Mouse (Mus musculus) lung, postnatal 0 days (tissue): ENCODE results near the gene Flcn. TPM values are rescaled to one million over a fixed set of nuclear protein-coding genes. Genes with fewer than 3 reads are reported as not detected.
A peak's percentile ranks its signal among the peaks of the same experiment; 100 is the strongest.

Experiments used
- ATAC-seq: fragments of 200-750 bp; cut with Nextera tagmentation; 2 replicates; pipeline ENCODE4 v1.8.0; 2017; ENCODE audit warnings: moderate library complexity
- DNase-seq: peaks from one replicate; pipeline ENCODE4 v3.0.0-alpha.2; 2016; ENCODE audit warnings: low spot score
- H3K27ac ChIP-seq: fragments of 300-500 bp; sonication (generic); 2 replicates; pipeline ENCODE4 v1.5.1; 2014; ENCODE audit warnings: antibody characterized with exemption, mild to moderate bottlenecking, low read length, mixed read lengths
- H3K27me3 ChIP-seq: fragments of 300-500 bp; sonication (generic); replicated peaks from 2 replicates; pipeline ENCODE4 v1.6.1; 2014; ENCODE audit warnings: low read length, mixed read lengths; ENCODE audit not compliant: insufficient read depth
- H3K36me3 ChIP-seq: fragments of 300-500 bp; sonication (generic); 2 replicates; pipeline ENCODE4 v1.6.1; 2014; ENCODE audit warnings: low read length, mixed read lengths; ENCODE audit not compliant: insufficient read depth
- H3K4me1 ChIP-seq: fragments of 300-500 bp; sonication (generic); 2 replicates; pipeline ENCODE4 v1.6.1; 2014; ENCODE audit warnings: antibody characterized with exemption, low read depth, low read length, mixed read lengths; ENCODE audit not compliant: insufficient read depth
- H3K4me2 ChIP-seq: fragments of 300-500 bp; sonication (generic); replicated peaks from 2 replicates; pipeline ENCODE4 v1.6.1; 2014; ENCODE audit warnings: low read depth, mild to moderate bottlenecking, low read length, moderate library complexity, mixed read lengths
- H3K4me3 ChIP-seq: fragments of 300-500 bp; sonication (generic); 2 replicates; pipeline ENCODE4 v1.5.1; 2014; ENCODE audit warnings: low read depth, low read length
- H3K9ac ChIP-seq: fragments of 300-500 bp; sonication (generic); replicated peaks from 2 replicates; pipeline ENCODE4 v1.6.1; 2014; ENCODE audit warnings: low read depth, mild to moderate bottlenecking
- H3K9me3 ChIP-seq: fragments of 300-500 bp; sonication (generic); 2 replicates; pipeline ENCODE4 v1.6.1; 2016; ENCODE audit warnings: low read length, mixed read lengths
- CTCF ChIP-seq: IDR thresholded peaks from 2 replicates; pipeline ENCODE4 v1.5.1; 2016; ENCODE audit warnings: antibody characterized with exemption, mild to moderate bottlenecking
- EP300 ChIP-seq: IDR thresholded peaks from 2 replicates; pipeline ENCODE4 v1.6.1; 2016; ENCODE audit warnings: antibody characterized with exemption, mild to moderate bottlenecking, control low read depth
- WGBS: fragments of 180-500 bp; shearing (Covaris S2); extraction: QIAGEN DNeasy Blood & Tissue Kit; methylation state at CpG from one replicate; pipeline ENCODE4 v1.1.7; 2014; 5-methylcytosine and 5-hydroxymethylcytosine counted together
- polyA plus RNA-seq: library from polyadenylated mRNA; unstranded; fragments of >200 nt; fragmentation: Nextera tagmentation; extraction: Ambion mirVana; gene quantifications from 2 replicates; pipeline ENCODE4 v1.2.1, GENCODE M21; 2015

Flcn gene
- polyA plus RNA-seq, 1 experiment from 2014 or later: 57.4 TPM

DNA sequence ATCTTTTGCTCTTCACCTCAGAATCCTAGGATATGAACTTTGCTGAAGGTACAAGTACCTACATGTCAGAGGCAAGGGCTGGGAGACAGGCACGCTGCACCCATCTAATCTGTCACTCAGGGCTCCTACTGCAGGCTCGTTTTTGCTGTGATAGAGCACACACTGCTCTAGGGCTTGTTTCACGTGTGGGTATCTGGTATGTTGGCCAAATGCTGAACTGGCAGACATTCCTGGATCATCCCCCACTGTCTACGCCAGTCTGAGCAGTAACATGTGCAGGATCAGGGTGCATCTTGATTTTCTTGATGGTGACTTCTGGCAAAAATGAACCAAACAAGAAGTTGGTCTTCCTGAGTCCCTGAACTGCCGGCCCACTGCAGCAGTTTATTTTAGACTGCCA is 32.6 kb downstream of the Flcn start:
- no peaks in the 10 kb centered on the region for H3K9me3 ChIP-seq
- WGBS: 79% methylated on average over 5 of the region's 5 CpGs
- H3K27ac ChIP-seq: no peak overlapping the region
- H3K36me3 ChIP-seq: peaks cover 33% of the 10 kb centered on the region
- no peak overlapping the region for H3K4me2 ChIP-seq
- DNase-seq (no peak), ATAC-seq (no peak)
- H3K9ac ChIP-seq: no peak overlapping the region
- no peaks in the 10 kb centered on the region for H3K27me3 ChIP-seq
- TF ChIP-seq EP300: no peak
- TF ChIP-seq CTCF: no peak
- H3K4me3 ChIP-seq: no peak overlapping the region
- peaks cover 2% of the 10 kb centered on the region; the same call in 1 of the 2 replicates for H3K4me1 ChIP-seq

DNA sequence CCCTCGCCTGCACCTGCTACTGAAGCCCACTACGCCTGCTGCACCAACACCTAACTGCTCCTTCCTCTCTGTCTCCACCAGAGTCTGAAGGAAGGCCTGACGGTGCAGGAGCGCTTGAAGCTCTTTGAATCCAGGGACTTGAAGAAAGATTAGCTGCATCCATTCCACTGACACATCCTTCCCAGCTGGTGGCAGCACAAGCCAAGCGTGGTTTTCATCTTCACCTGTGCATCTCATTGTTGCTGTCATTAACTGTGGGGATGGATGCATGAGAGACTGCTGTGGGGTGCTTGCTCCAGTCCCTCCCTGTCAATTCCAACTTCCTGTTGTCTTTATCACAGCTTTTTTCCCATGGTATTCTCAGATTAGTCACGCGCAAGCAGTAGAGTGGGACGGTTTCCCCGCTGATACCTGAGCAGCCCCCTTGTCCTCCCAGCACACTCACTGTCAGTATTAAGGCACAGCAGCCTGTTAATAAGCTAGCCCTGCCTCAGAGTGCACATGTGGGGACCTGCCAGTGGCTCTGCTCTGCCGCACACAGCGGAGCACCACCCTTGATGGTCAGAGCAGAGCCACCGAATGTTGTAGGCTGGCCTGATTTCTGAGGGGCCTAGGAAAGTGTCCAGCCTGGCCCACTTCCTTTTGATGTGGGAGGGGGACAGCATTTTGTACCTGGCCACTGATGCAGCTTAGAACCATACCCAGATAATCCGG is 34.2 kb downstream of the Flcn start:
- Histone ChIP-seq H3K27me3 (no peaks in the 10 kb centered on the region), H3K4me1 (no peaks in the 10 kb centered on the region), H3K4me3 (no peak overlapping the region), H3K27ac (no peak overlapping the region), H3K36me3 (peaks cover 48% of the 10 kb centered on the region), H3K9ac (no peak overlapping the region), H3K4me2 (no peak overlapping the region), H3K9me3 (no peaks in the 10 kb centered on the region)
- DNase-seq (no peak), ATAC-seq (no peak)
- TF ChIP-seq CTCF: peak; percentile 32
- no peak for TF ChIP-seq EP300
- 87% methylated on average over 13 of the region's 13 CpGs for WGBS

GRCm38 (mm10) chr11:59774522-59774921 is 35.3 kb downstream of the Flcn start:
- Histone ChIP-seq H3K4me3 (no peak overlapping the region), H3K9ac (no peak overlapping the region), H3K9me3 (no peaks in the 10 kb centered on the region), H3K4me1 (no peaks in the 10 kb centered on the region), H3K27ac (no peak overlapping the region), H3K27me3 (no peaks in the 10 kb centered on the region), H3K4me2 (no peak overlapping the region), H3K36me3 (peaks cover 55% of the 10 kb centered on the region)
- ATAC-seq: no peak
- TF ChIP-seq EP300 (no peak), CTCF (no peak)
- DNase-seq: no peak
- WGBS: 81% methylated on average over 4 of the region's 4 CpGs

DNA sequence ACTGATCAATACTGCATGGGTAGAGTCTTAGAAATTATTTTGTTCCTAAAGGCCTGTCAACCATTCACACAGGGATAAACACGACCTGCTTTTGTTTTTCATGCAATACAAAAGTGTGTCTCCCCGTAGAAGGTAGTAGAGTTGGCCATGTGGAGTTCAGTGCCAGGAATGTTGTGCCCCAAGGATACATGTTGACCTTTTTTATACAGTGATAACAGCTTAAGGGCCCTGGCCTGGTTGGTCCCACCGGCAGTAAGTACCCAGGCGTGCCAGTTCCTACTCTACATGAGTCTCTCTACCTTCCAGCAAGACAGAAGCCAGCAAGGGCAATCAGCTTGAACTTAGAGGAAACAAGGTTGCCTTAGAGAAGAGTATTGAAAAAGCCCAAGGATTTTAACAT is 36.9 kb downstream of the Flcn start:
- Histone ChIP-seq H3K9me3 (no peaks in the 10 kb centered on the region), H3K4me3 (no peak overlapping the region), H3K27ac (no peak overlapping the region), H3K9ac (no peak overlapping the region), H3K4me2 (no peak overlapping the region), H3K27me3 (no peaks in the 10 kb centered on the region), H3K36me3 (peaks cover 70% of the 10 kb centered on the region), H3K4me1 (no peaks in the 10 kb centered on the region)
- ATAC-seq (no peak), DNase-seq (no peak)
- TF ChIP-seq CTCF (no peak), EP300 (no peak)
- 75% methylated on average over 4 of the region's 4 CpGs for WGBS

DNA sequence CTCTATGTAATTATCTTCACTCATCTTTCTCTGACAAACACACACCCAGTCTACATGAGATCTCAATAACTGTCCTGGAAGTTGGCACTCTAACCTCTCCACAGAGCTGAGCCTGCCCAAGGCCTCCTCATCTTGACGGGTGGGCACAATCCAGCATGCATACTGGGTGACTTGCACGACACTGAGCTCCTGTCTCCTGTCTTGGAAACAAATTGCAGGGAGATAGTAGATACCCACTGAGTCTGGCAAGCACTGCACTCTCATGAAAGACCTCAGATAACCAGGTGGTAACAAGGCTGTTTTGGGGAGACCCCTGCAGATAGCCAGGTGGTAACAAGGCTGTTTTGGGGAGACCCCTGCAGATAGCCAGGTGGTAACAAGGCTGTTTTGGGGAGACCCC is 37.5 kb downstream of the Flcn start:
- ATAC-seq: no peak
- WGBS: 90% methylated on average over 2 of the region's 2 CpGs
- TF ChIP-seq CTCF (no peak), EP300 (no peak)
- H3K9me3 ChIP-seq: no peaks in the 10 kb centered on the region
- H3K27me3 ChIP-seq: no peaks in the 10 kb centered on the region
- no peak for DNase-seq
- H3K4me3 ChIP-seq: no peak overlapping the region
- H3K4me2 ChIP-seq: no peak overlapping the region
- H3K36me3 ChIP-seq: peaks cover 71% of the 10 kb centered on the region
- H3K27ac ChIP-seq: no peak overlapping the region
- H3K9ac ChIP-seq: no peak overlapping the region
- H3K4me1 ChIP-seq: no peaks in the 10 kb centered on the region

- Histone ChIP-seq H3K27me3 (no peaks in the 10 kb centered on the region), H3K4me3 (no peak overlapping the region), H3K27ac (no peak overlapping the region), H3K36me3 (peaks cover 68% of the 10 kb centered on the region), H3K4me2 (no peak overlapping the region), H3K4me1 (no peaks in the 10 kb centered on the region), H3K9ac (no peak overlapping the region), H3K9me3 (no peaks in the 10 kb centered on the region)
- TF ChIP-seq CTCF (no peak), EP300 (no peak)
- ATAC-seq (no peak), DNase-seq (no peak)
- 80% methylated on average over 7 of the region's 7 CpGs for WGBS
Observed at GRCm38 (mm10) chr11:59770753-59771152, 39.1 kb downstream of the Flcn start.

- no peak overlapping the region for H3K27ac ChIP-seq
- ATAC-seq (no peak), DNase-seq (no peak)
- no peak overlapping the region for H3K4me3 ChIP-seq
- no peak for TF ChIP-seq EP300
- no peak for TF ChIP-seq CTCF
- no peaks in the 10 kb centered on the region for H3K9me3 ChIP-seq
- no peak overlapping the region for H3K9ac ChIP-seq
- H3K4me1 ChIP-seq: no peaks in the 10 kb centered on the region
- no peaks in the 10 kb centered on the region for H3K27me3 ChIP-seq
- H3K4me2 ChIP-seq: no peak overlapping the region
- H3K36me3 ChIP-seq: peaks cover 74% of the 10 kb centered on the region
- 73% methylated on average over 6 of the region's 6 CpGs for WGBS
Observed at GRCm38 (mm10) chr11:59769738-59770137, 40.1 kb downstream of the Flcn start.
